Mouse (Mus musculus) embryonic facial prominence, embryonic 15.5 days (tissue): Measurements from ENCODE around the gene Vti1b. TPM values are rescaled to one million over a fixed set of nuclear protein-coding genes. Genes with fewer than 3 reads are reported as not detected.
A peak's percentile ranks its signal among the peaks of the same experiment; 100 is the strongest.

Source experiments
- ATAC-seq: fragments of 200-750 bp; cut with Nextera tagmentation; 2 replicates; pipeline ENCODE4 v1.8.0; 2017; ENCODE audit warnings: low read depth, moderate TSS enrichment; ENCODE audit not compliant: insufficient number of reproducible peaks, low FRiP score, low TSS enrichment
- H3K27ac ChIP-seq: fragments of 300-500 bp; sonication (generic); replicated peaks from 2 replicates; pipeline ENCODE4 v1.5.1; 2015; ENCODE audit warnings: mild to moderate bottlenecking, inconsistent platforms
- H3K27me3 ChIP-seq: fragments of 300-500 bp; sonication (generic); 2 replicates; pipeline ENCODE4 v1.6.1; 2015; ENCODE audit warnings: inconsistent platforms
- H3K36me3 ChIP-seq: fragments of 300-500 bp; sonication (generic); 2 replicates; pipeline ENCODE4 v1.6.1; 2015; ENCODE audit warnings: mild to moderate bottlenecking, inconsistent platforms
- H3K4me1 ChIP-seq: fragments of 300-500 bp; sonication (generic); 2 replicates; pipeline ENCODE4 v1.6.1; 2015; ENCODE audit warnings: inconsistent platforms
- H3K4me2 ChIP-seq: fragments of 300-500 bp; sonication (generic); replicated peaks from 2 replicates; pipeline ENCODE4 v1.6.1; 2015; ENCODE audit warnings: mild to moderate bottlenecking, inconsistent platforms
- H3K4me3 ChIP-seq: fragments of 300-500 bp; sonication (generic); replicated peaks from 2 replicates; pipeline ENCODE4 v1.5.1; 2015; ENCODE audit warnings: mild to moderate bottlenecking, inconsistent platforms
- H3K9ac ChIP-seq: fragments of 300-500 bp; sonication (generic); 2 replicates; pipeline ENCODE4 v1.6.1; 2015; ENCODE audit warnings: inconsistent platforms
- H3K9me3 ChIP-seq: fragments of 300-500 bp; sonication (generic); replicated peaks from 2 replicates; pipeline ENCODE4 v1.6.1; 2016; ENCODE audit warnings: inconsistent platforms
- WGBS: fragments of 180-500 bp; shearing (Covaris S2); methylation state at CpG from one replicate; pipeline ENCODE4 v1.1.7; 2015; 5-methylcytosine and 5-hydroxymethylcytosine counted together
- polyA plus RNA-seq: library from polyadenylated mRNA; unstranded; fragments of >200 nt; fragmentation: Nextera tagmentation; extraction: Ambion mirVana; gene quantifications from 2 replicates; pipeline ENCODE4 v1.2.1, GENCODE M21; 2015

The Vti1b gene
- polyA plus RNA-seq, 1 experiment from 2014 or later = 98.3 TPM

DNA sequence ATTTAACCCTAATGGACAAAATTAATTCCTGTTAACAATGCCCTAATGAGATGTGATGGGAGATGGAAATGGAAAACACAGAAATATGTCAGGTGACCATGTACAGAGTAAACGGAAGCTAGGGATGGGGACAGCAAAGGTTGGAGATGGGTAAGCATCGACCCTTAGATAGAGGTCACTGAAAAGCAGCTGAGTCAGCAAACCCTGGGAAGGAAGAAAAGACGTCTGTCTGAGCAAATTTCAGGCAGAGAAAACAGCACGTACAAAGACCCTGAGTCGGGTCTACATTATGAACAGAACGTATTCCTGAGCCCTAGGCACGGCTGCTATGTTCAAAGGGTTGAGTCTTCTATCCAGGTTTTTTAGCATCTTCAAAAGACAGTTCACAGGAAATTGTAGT is 35.5 kb downstream of the Vti1b start:
- Histone ChIP-seq H3K4me2 (no peak overlapping the region), H3K27ac (no peak overlapping the region), H3K27me3 (peaks cover 14% of the 10 kb centered on the region), H3K4me3 (no peak overlapping the region), H3K9me3 (no peaks in the 10 kb centered on the region), H3K9ac (no peak overlapping the region), H3K4me1 (no peaks in the 10 kb centered on the region), H3K36me3 (no peaks in the 10 kb centered on the region)
- ATAC-seq = no peak
- 63% methylated on average over 7 of the region's 7 CpGs for WGBS

DNA sequence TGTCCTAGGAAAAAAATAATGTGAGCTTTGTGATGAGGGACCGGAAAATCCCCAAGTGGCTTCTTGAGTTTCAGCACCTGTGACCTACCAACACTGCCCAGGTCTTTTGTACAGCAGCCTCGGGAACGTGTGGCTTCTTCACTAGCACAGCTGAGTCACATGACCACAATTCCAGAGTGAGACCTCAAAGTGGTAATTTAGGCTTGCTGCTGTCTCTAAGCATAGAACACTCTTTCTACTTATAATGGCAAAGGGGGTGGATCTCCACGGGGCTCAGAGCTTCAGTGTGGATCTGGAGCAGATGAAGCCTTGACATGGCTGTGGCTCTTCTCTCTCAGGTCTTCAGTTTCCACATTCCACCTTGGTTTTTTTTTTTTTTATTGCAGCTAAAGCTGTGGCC is 37.4 kb downstream of the Vti1b start:
- WGBS = 25% methylated on average over 4 of the region's 4 CpGs

GRCm38 (mm10) chr12:79134676-79135075 is 37.8 kb downstream of the Vti1b start:
- Histone ChIP-seq H3K27ac (no peak overlapping the region), H3K9ac (no peak overlapping the region), H3K4me2 (no peak overlapping the region), H3K27me3 (peaks cover 35% of the 10 kb centered on the region), H3K36me3 (no peaks in the 10 kb centered on the region), H3K4me3 (no peak overlapping the region), H3K4me1 (peaks cover 17% of the 10 kb centered on the region), H3K9me3 (no peaks in the 10 kb centered on the region)
- ATAC-seq = 0 out of 2 replicates have a peak, but pooled peaks have one; percentile 11
- WGBS = 36% methylated on average over 8 of the region's 8 CpGs

More for the DNA sequence above, 37.4 kb downstream of the Vti1b start:
- no peaks in the 10 kb centered on the region for H3K36me3 ChIP-seq
- peaks cover 17% of the 10 kb centered on the region for H3K4me1 ChIP-seq
- H3K9me3 ChIP-seq = no peaks in the 10 kb centered on the region
- no peak overlapping the region for H3K27ac ChIP-seq
- 0 out of 2 replicates have a peak, but pooled peaks have one; percentile 43 for ATAC-seq
- H3K9ac ChIP-seq = no peak overlapping the region
- no peak overlapping the region for H3K4me2 ChIP-seq
- H3K4me3 ChIP-seq = no peak overlapping the region
- peaks cover 32% of the 10 kb centered on the region for H3K27me3 ChIP-seq

DNA sequence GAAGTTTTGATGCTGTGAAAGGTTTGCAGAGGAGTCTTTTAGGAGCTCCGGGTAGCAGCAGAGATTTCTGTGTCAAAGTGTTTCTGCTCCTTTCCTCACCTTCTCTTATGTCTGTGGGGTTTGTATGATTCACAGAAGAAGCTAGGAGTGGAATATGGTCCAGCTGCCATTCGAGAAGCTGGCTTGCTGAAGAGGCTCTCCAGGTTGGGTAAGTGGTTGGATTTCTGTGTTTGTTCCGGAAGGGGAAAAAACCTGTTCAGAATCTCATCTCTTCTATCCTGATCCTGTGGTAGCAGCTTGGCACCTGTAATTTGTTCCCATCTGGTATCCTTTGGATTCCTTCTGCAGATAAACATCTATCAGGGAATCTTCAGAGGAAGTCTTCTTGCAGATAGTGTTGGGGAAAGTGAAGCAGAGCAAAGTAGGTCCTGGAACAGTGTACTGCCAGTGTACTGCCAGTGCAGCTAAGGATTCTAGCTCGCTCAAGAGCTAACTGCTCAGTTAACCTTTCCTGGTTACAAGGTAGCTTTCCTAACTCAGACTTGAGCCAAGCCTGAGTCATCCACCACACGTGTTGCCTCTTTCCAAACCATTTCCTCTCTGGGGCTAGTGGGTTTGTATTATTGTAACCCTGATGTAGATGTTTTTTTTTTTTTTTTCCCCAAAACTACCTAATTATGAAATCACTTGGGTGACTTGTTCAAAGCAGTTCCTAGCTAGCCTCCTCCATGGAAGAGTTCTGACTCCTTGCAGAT is 40.6 kb downstream of the Vti1b start:
- no peak overlapping the region for H3K27ac ChIP-seq
- WGBS = 27% methylated on average over 5 of the region's 5 CpGs
- H3K9ac ChIP-seq = no peak overlapping the region

DNA sequence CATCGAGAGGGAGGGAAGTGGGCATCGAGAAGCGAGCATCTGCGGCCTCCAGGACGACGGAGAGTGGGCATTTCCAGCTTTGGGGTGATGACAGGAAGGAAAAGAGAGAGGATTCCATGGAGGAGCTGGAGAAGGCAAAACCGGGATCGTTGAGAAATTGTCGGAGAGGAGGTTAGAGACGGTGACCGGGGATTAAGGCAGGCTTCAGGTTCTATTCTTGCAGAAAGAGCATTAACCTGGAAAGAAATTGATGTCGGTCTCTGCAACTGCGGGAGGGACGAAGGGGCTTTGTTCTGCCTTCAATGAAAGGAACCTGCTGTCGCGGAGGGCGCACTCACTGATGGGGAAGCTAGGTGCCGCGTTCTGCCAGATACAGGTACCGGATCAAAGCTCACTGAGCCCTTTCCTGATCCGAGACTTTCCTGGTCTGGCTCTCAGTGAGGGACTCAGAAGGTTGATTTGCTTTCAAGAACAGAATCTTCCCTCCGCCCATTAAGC is 41.2 kb downstream of the Vti1b start:
- WGBS = 1% methylated on average over 22 of the region's 22 CpGs
- Histone ChIP-seq H3K9ac (no peak overlapping the region), H3K4me2 (peak overlapping the region; percentile 93), H3K4me3 (peak overlapping the region; percentile 45), H3K36me3 (no peaks in the 10 kb centered on the region), H3K9me3 (no peaks in the 10 kb centered on the region), H3K27ac (no peak overlapping the region), H3K4me1 (peaks cover 17% of the 10 kb centered on the region), H3K27me3 (peaks cover 37% of the 10 kb centered on the region)
- no peak for ATAC-seq

More for the DNA sequence above, 40.6 kb downstream of the Vti1b start:
- Histone ChIP-seq H3K27me3 (peaks cover 37% of the 10 kb centered on the region), H3K4me2 (peak overlapping the region; percentile 93), H3K4me3 (peak overlapping the region; percentile 45), H3K4me1 (peaks cover 17% of the 10 kb centered on the region), H3K36me3 (no peaks in the 10 kb centered on the region), H3K9me3 (no peaks in the 10 kb centered on the region)
- no peak for ATAC-seq

- Histone ChIP-seq H3K9ac (no peak within 1 kb of the TSS), H3K4me1 (peaks cover 17% of the 10 kb centered on the region), H3K36me3 (no peaks in the 10 kb centered on the region), H3K4me2 (peak within 1 kb of the TSS; percentile 93), H3K4me3 (peak within 1 kb of the TSS; percentile 45), H3K27me3 (peaks cover 37% of the 10 kb centered on the region), H3K27ac (no peak within 1 kb of the TSS), H3K9me3 (no peaks in the 10 kb centered on the region)
- under 1% methylated on average over 47 of the region's 47 CpGs for WGBS
- ATAC-seq = peak; percentile 72; the same call in 1 of the 2 replicates
Observed at GRCm38 (mm10) chr12:79130299-79131177, 41.9 kb downstream of the Vti1b start, which contains the start of gene Arg2. TSS of gene Arg2 (plus strand) at chr12:79130777.

DNA sequence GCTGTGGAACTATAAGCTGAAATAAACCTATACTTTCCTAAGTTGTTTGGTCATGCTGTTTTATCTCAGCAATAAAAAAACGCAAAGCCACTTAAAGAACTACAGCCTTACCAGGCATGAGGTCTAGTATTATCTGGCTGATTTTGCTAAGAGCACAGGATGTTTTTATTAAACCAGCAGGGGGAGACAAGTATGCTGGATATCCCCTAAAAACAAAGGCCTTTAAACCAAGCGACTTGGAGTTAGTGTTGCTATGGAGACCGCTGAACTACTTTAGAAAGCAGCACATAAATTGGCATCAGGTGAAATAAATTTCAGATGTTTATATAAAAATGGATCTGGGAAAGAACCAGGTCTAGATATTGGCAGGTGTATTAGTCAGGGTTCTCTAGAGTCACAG is 49.6 kb downstream of the Vti1b start:
- H3K27ac ChIP-seq = no peak overlapping the region
- H3K4me3 ChIP-seq = no peak overlapping the region
- no peak overlapping the region for H3K4me2 ChIP-seq
- no peak for ATAC-seq
- H3K27me3 ChIP-seq = no peaks in the 10 kb centered on the region
- H3K36me3 ChIP-seq = no peaks in the 10 kb centered on the region
- no peaks in the 10 kb centered on the region for H3K9me3 ChIP-seq
- H3K9ac ChIP-seq = no peak overlapping the region
- WGBS = 36% methylated on average over 3 of the region's 3 CpGs
- no peaks in the 10 kb centered on the region for H3K4me1 ChIP-seq

GRCm38 (mm10) chr12:79118991-79119390 is 53.5 kb downstream of the Vti1b start:
- no peak for ATAC-seq
- Histone ChIP-seq H3K9ac (no peak overlapping the region), H3K36me3 (no peaks in the 10 kb centered on the region), H3K27ac (no peak overlapping the region), H3K4me1 (no peaks in the 10 kb centered on the region), H3K9me3 (no peaks in the 10 kb centered on the region), H3K27me3 (no peaks in the 10 kb centered on the region), H3K4me3 (no peak overlapping the region), H3K4me2 (no peak overlapping the region)
- WGBS = 88% methylated on average over 4 of the region's 4 CpGs

Other genes with a start within 250 kb of the Vti1b start
- 10.3 and 11.8 TPM in 2 replicates for gene Tmem229b, start 165.0 kb downstream of the Vti1b start, polyA plus RNA-seq
- 4.0 and 4.2 TPM in 2 replicates for gene Plekhh1, start 143.5 kb downstream of the Vti1b start, polyA plus RNA-seq
- gene Pigh, start 83.0 kb downstream of the Vti1b start, polyA plus RNA-seq = 32.6 and 34.8 TPM in 2 replicates
- 5.5 and 7.4 TPM in 2 replicates for gene Arg2, start 41.9 kb downstream of the Vti1b start, polyA plus RNA-seq
- 23.7 and 24.8 TPM in 2 replicates for gene Rdh11, start 19.6 kb upstream of the Vti1b start, polyA plus RNA-seq
- gene Rdh12, start 36.2 kb upstream of the Vti1b start, polyA plus RNA-seq = 20.5 and 22.0 TPM in 2 replicates
- 11.6 and 14.7 TPM in 2 replicates for gene Zfyve26, start 123.6 kb upstream of the Vti1b start, polyA plus RNA-seq
- gene Rad51b, start 124.6 kb upstream of the Vti1b start, polyA plus RNA-seq = 6.3 and 7.3 TPM in 2 replicates